Mouse (Mus musculus) midbrain, postnatal 0 days (tissue): ENCODE measurements around the gene Gpr18. TPM values are rescaled to one million over a fixed set of nuclear protein-coding genes. Genes with fewer than 3 reads are reported as not detected.
A peak's percentile ranks its signal among the peaks of the same experiment; 100 is the strongest.

ENCODE experiments used
- ATAC-seq: fragments of 200-750 bp; cut with Nextera tagmentation; 2 replicates; pipeline ENCODE4 v1.8.0; 2017; ENCODE audit warnings: moderate number of reproducible peaks, mild to moderate bottlenecking, moderate TSS enrichment, moderate library complexity; ENCODE audit not compliant: low FRiP score
- DNase-seq: peaks from one replicate; pipeline ENCODE4 v3.0.0-alpha.2; 2015; ENCODE audit warnings: low spot score
- H3K27ac ChIP-seq: fragments of 300-500 bp; sonication (generic); 2 replicates; pipeline ENCODE4 v1.5.1; 2014; ENCODE audit warnings: low read depth, mild to moderate bottlenecking, low read length, mixed read lengths
- H3K27me3 ChIP-seq: fragments of 300-500 bp; sonication (generic); 2 replicates; pipeline ENCODE4 v1.6.1; 2014; ENCODE audit warnings: low read length, control low read depth, mixed read lengths; ENCODE audit not compliant: insufficient read depth
- H3K36me3 ChIP-seq: fragments of 300-500 bp; sonication (generic); 2 replicates; pipeline ENCODE4 v1.6.1; 2014; ENCODE audit warnings: low read length, control low read depth, mixed read lengths; ENCODE audit not compliant: insufficient read depth
- H3K4me1 ChIP-seq: fragments of 300-500 bp; sonication (generic); 2 replicates; pipeline ENCODE4 v1.6.1; 2014; ENCODE audit warnings: mild to moderate bottlenecking, control low read depth, antibody characterized with exemption, low read length, mixed read lengths; ENCODE audit not compliant: insufficient read depth
- H3K4me2 ChIP-seq: fragments of 300-500 bp; sonication (generic); 2 replicates; pipeline ENCODE4 v1.6.1; 2014; ENCODE audit warnings: low read depth, mild to moderate bottlenecking, low read length, mixed read lengths; ENCODE audit not compliant: poor library complexity, severe bottlenecking
- H3K4me3 ChIP-seq: fragments of 300-500 bp; sonication (generic); 2 replicates; pipeline ENCODE4 v1.5.1; 2014; ENCODE audit warnings: low read depth, mild to moderate bottlenecking, low read length, moderate library complexity
- H3K9ac ChIP-seq: fragments of 300-500 bp; sonication (generic); replicated peaks from 2 replicates; pipeline ENCODE4 v1.6.1; 2014; ENCODE audit warnings: mild to moderate bottlenecking, low read length, moderate library complexity, mixed read lengths; ENCODE audit not compliant: poor library complexity, severe bottlenecking
- H3K9me3 ChIP-seq: fragments of 300-500 bp; sonication (generic); 2 replicates; pipeline ENCODE4 v1.6.1; 2016; ENCODE audit warnings: low read length, control low read depth
- CTCF ChIP-seq: IDR thresholded peaks from 2 replicates; pipeline ENCODE4 v1.5.1; 2016; ENCODE audit warnings: antibody characterized with exemption, mild to moderate bottlenecking
- WGBS: fragments of 180-500 bp; shearing (Covaris S2); extraction: QIAGEN DNeasy Blood & Tissue Kit; methylation state at CpG from one replicate; pipeline ENCODE4 v1.1.7; 2014; 5-methylcytosine and 5-hydroxymethylcytosine counted together
- polyA plus RNA-seq: library from polyadenylated mRNA; unstranded; fragments of >200 nt; fragmentation: Nextera tagmentation; extraction: Ambion mirVana; gene quantifications from 2 replicates; pipeline ENCODE4 v1.2.1, GENCODE M21; 2015
- total RNA-seq: library from RNA; depleted of rRNA; stranded (reverse); fragments of >200 nt; gene quantifications from 2 replicates; pipeline ENCODE4 v1.2.3, GENCODE M21; 2014

The Gpr18 gene
- total and polyA plus RNA-seq, 2 experiments from 2014 or later: 0.10 TPM; not detected in 1

GRCm38 (mm10) chr14:121926901-121927300 is 11.3 kb upstream of the Gpr18 start:
- ATAC-seq (no peak), DNase-seq (no peak)
- Histone ChIP-seq H3K27me3 (no peaks in the 10 kb centered on the region), H3K4me1 (0 out of 2 replicates have a peak, but pooled peaks cover 6% of the 10 kb centered on the region), H3K9ac (no peak overlapping the region), H3K4me3 (no peak overlapping the region), H3K36me3 (no peaks in the 10 kb centered on the region), H3K9me3 (no peaks in the 10 kb centered on the region), H3K27ac (no peak overlapping the region), H3K4me2 (no peak overlapping the region)
- no peak for TF ChIP-seq CTCF
- 84% methylated on average over 6 of the region's 6 CpGs for WGBS

DNA sequence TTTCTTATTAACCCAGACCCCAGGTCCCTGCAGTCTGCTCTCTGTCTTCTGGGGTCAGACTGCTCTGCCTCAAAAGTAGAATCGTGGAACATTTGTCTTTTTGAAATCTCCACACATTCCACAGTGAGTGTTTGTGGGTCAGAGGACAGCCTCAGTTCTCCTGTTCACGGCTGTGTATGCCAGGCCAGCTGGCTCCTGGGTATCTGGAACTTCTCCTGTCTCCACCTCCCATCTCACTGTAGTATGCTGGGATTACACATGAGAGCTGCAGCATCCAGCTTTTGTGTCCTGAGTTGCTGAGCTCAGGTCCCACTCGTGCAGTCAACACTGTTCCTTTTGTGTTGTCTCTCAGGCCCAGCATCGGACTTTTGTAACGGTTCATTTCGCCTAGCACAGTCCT is 9.3 kb upstream of the Gpr18 start:
- no peak for DNase-seq
- H3K9me3 ChIP-seq: no peaks in the 10 kb centered on the region
- H3K27ac ChIP-seq: no peak overlapping the region
- no peak overlapping the region for H3K4me3 ChIP-seq
- no peaks in the 10 kb centered on the region for H3K36me3 ChIP-seq
- H3K27me3 ChIP-seq: no peaks in the 10 kb centered on the region
- H3K9ac ChIP-seq: no peak overlapping the region
- WGBS: 75% methylated on average over 6 of the region's 6 CpGs
- no peak overlapping the region for H3K4me2 ChIP-seq
- no peaks in the 10 kb centered on the region for H3K4me1 ChIP-seq
- ATAC-seq: no peak
- TF ChIP-seq CTCF: no peak

GRCm38 (mm10) chr14:121922731-121923130 is 7.2 kb upstream of the Gpr18 start:
- DNase-seq (no peak), ATAC-seq (no peak)
- no peak overlapping the region for H3K4me3 ChIP-seq
- no peaks in the 10 kb centered on the region for H3K4me1 ChIP-seq
- TF ChIP-seq CTCF: no peak
- WGBS: 79% methylated on average over 4 of the region's 4 CpGs
- H3K27me3 ChIP-seq: no peaks in the 10 kb centered on the region
- no peak overlapping the region for H3K9ac ChIP-seq
- no peak overlapping the region for H3K4me2 ChIP-seq
- H3K9me3 ChIP-seq: no peaks in the 10 kb centered on the region
- H3K36me3 ChIP-seq: no peaks in the 10 kb centered on the region
- H3K27ac ChIP-seq: no peak overlapping the region

GRCm38 (mm10) chr14:121922016-121922415 is 6.4 kb upstream of the Gpr18 start:
- no peak for DNase-seq
- Histone ChIP-seq H3K9me3 (no peaks in the 10 kb centered on the region), H3K27ac (no peak overlapping the region), H3K27me3 (no peaks in the 10 kb centered on the region), H3K36me3 (peaks cover 6% of the 10 kb centered on the region), H3K9ac (no peak overlapping the region), H3K4me2 (no peak overlapping the region), H3K4me1 (no peaks in the 10 kb centered on the region), H3K4me3 (no peak overlapping the region)
- no peak for TF ChIP-seq CTCF
- WGBS: 90% methylated on average over 4 of the region's 4 CpGs
- ATAC-seq: no peak

- Histone ChIP-seq H3K9me3 (no peaks in the 10 kb centered on the region), H3K9ac (no peak overlapping the region), H3K27ac (no peak overlapping the region), H3K4me2 (no peak overlapping the region), H3K27me3 (no peaks in the 10 kb centered on the region), H3K36me3 (peaks cover 10% of the 10 kb centered on the region), H3K4me1 (no peaks in the 10 kb centered on the region), H3K4me3 (no peak overlapping the region)
- 79% methylated on average over 12 of the region's 12 CpGs for WGBS
- ATAC-seq (no peak), DNase-seq (no peak)
- TF ChIP-seq CTCF: no peak
Measured at GRCm38 (mm10) chr14:121920511-121921124, 5.0 kb upstream of the Gpr18 start.

GRCm38 (mm10) chr14:121919752-121920151 is 4.2 kb upstream of the Gpr18 start:
- WGBS: 31% methylated on average over 3 of the region's 3 CpGs
- no peak for ATAC-seq
- TF ChIP-seq CTCF: peak; percentile 76

More at GRCm38 (mm10) chr14:121919752-121920151, 4.2 kb upstream of the Gpr18 start:
- H3K9me3 ChIP-seq: no peaks in the 10 kb centered on the region
- peaks cover 10% of the 10 kb centered on the region for H3K36me3 ChIP-seq
- H3K4me3 ChIP-seq: no peak overlapping the region
- no peaks in the 10 kb centered on the region for H3K4me1 ChIP-seq
- peak; percentile 53 for DNase-seq
- no peak overlapping the region for H3K9ac ChIP-seq
- no peaks in the 10 kb centered on the region for H3K27me3 ChIP-seq
- H3K4me2 ChIP-seq: no peak overlapping the region
- no peak overlapping the region for H3K27ac ChIP-seq
